Mouse (Mus musculus): Measurements from ENCODE around the gene Rabggtb.

- TF ChIP-seq CTCF (conservative IDR thresholded peaks at IDR 0.05; ENCODE audit: low read length) (peak; percentile 51), NANOG (IDR thresholded peaks at IDR 0.05; ENCODE audit: borderline replicate concordance, low read length) (no peak), POU5F1 (IDR thresholded peaks at IDR 0.05; ENCODE audit: borderline replicate concordance, low read length) (no peak)
Observed at GRCm38 (mm10) chr3:153904586-153904985, 8.2 kb downstream of the Rabggtb start.
